Mouse (Mus musculus) hindbrain, embryonic 11.5 days (tissue): ENCODE data around the gene Prrc2a. TPM values are rescaled to one million over a fixed set of nuclear protein-coding genes. Genes with fewer than 3 reads are reported as not detected.
A peak's percentile ranks its signal among the peaks of the same experiment; 100 is the strongest.

Experiments
- ATAC-seq: fragments of 200-750 bp; cut with Nextera tagmentation; 2 replicates; pipeline ENCODE4 v1.8.0; 2017; ENCODE audit warnings: mild to moderate bottlenecking, moderate TSS enrichment, moderate library complexity; ENCODE audit not compliant: low FRiP score
- DNase-seq: peaks from one replicate; pipeline ENCODE4 v3.0.0-alpha.2; 2015; ENCODE audit warnings: low spot score
- H3K27ac ChIP-seq: fragments of 300-500 bp; sonication (generic); 2 replicates; pipeline ENCODE4 v1.5.1; 2014; ENCODE audit warnings: mild to moderate bottlenecking, low read depth, low read length
- H3K27me3 ChIP-seq: fragments of 300-500 bp; sonication (generic); 2 replicates; pipeline ENCODE4 v1.6.1; 2014; ENCODE audit warnings: mild to moderate bottlenecking, low read length, moderate library complexity, mixed read lengths; ENCODE audit not compliant: control insufficient read depth, insufficient read depth
- H3K36me3 ChIP-seq: fragments of 300-500 bp; sonication (generic); 2 replicates; pipeline ENCODE4 v1.6.1; 2014; ENCODE audit warnings: mild to moderate bottlenecking, low read length, moderate library complexity, mixed read lengths; ENCODE audit not compliant: control insufficient read depth, insufficient read depth
- H3K4me1 ChIP-seq: fragments of 300-500 bp; sonication (generic); replicated peaks from 2 replicates; pipeline ENCODE4 v1.6.1; 2014; ENCODE audit warnings: low read length, mixed read lengths; ENCODE audit not compliant: control insufficient read depth, insufficient read depth
- H3K4me2 ChIP-seq: fragments of 300-500 bp; sonication (generic); replicated peaks from 2 replicates; pipeline ENCODE4 v1.6.1; 2014; ENCODE audit warnings: mild to moderate bottlenecking, low read depth, low read length
- H3K4me3 ChIP-seq: fragments of 300-500 bp; sonication (generic); 2 replicates; pipeline ENCODE4 v1.5.1; 2014; ENCODE audit warnings: low read depth, low read length
- H3K9ac ChIP-seq: fragments of 300-500 bp; sonication (generic); 2 replicates; pipeline ENCODE4 v1.6.1; 2014; ENCODE audit warnings: low read depth, low read length
- H3K9me3 ChIP-seq: fragments of 300-500 bp; sonication (generic); 2 replicates; pipeline ENCODE4 v1.6.1; 2016; ENCODE audit warnings: low read length; ENCODE audit not compliant: control insufficient read depth
- WGBS: fragments of 180-500 bp; shearing (Covaris S2); extraction: QIAGEN DNeasy Blood & Tissue Kit; methylation state at CpG from one replicate; pipeline ENCODE4 v1.1.7; 2014; 5-methylcytosine and 5-hydroxymethylcytosine counted together
- polyA plus RNA-seq: library from polyadenylated mRNA; unstranded; fragments of >200 nt; fragmentation: Nextera tagmentation; extraction: Ambion mirVana; gene quantifications from 2 replicates; pipeline ENCODE4 v1.2.1, GENCODE M21; 2014

Gene Prrc2a
- polyA plus RNA-seq, 1 experiment from 2014 or later = 205 TPM

DNA sequence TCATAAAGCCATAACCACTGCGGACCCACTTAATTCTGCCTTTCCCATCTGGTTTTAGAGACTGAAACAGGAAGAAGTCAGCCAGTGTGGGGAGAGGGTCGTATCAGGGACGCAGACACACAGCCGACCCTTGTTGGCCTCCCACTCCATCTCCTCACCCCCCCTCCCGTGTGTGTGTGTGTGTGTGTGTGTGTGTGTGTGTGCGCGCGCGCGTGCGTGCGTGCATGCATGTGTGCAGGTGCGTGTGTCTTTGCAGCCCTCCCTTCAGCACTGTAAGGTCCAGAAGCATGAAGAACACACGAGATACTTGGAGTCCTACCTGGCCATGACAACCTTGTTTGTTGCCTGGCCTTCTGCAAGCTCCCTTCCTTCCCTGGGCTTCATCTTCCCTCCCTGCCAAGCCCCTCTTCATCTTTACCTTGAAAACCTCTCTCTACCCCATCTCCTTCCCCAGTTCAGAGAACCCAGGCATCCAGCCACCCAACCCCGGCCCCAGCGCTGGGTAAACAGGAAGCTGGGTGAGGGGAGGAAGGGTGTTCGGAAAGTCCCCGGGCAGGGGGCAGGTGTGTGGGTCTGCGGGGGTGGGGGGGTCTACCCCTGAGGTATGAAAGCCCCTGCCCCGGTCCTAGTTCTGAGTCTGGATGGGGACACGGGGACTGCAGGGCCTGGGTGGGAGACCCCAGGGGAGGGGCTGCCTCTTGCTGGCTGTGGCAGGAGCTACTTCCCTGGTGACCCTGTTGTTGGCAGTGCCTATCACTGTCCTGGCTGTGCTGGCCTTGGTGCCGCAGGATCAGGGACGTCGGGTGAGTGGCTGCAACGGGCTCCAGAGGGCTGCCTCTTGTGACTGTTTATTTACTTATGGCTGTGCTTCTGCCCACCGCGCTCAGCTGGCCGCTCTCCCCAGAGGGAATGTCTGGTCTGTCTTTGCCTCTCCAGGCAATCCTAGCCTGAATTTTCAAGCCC, 29.5 kb upstream of the Prrc2a start, which contains the start of gene Ltb:
Gene Ltb, plus strand, starts transcription at position 559 of the 963 bp plus-strand sequence.
- 58% methylated on average over 23 of the region's 28 CpGs for WGBS
- Histone ChIP-seq H3K36me3 (no peaks in the 10 kb centered on the region), H3K9ac (no peak within 1 kb of the TSS), H3K4me1 (peaks cover 2% of the 10 kb centered on the region; the same call in 1 of the 2 replicates), H3K27me3 (peaks cover 28% of the 10 kb centered on the region), H3K4me2 (peak within 1 kb of the TSS; percentile 59; the same call in 1 of the 2 replicates), H3K27ac (no peak within 1 kb of the TSS), H3K9me3 (no peaks in the 10 kb centered on the region), H3K4me3 (no peak within 1 kb of the TSS)
- DNase-seq (peak; percentile 11), ATAC-seq (no peak)

DNA sequence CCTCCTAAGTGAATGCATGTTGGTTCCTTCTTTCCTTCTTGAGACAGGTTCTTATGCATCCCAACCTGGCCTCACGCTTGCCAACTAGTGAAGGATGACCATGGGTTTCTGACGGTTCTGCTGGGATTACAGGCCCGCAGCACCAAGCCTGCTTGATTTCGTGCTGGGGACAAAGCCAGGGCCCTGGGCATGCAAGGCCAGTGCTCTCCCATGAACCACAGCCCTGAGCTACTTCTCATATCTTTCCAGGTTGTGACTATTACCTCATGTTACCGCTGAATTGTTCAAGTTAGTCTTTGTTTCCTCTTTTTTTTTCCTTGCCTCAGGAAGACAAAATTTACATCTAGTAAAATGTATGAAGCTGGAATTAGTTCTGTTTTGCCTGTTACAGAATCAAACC, 28.2 kb upstream of the Prrc2a start:
- DNase-seq = no peak
- Histone ChIP-seq H3K4me1 (peaks cover 2% of the 10 kb centered on the region; the same call in 1 of the 2 replicates), H3K9ac (no peak overlapping the region), H3K27ac (no peak overlapping the region), H3K4me3 (no peak overlapping the region), H3K4me2 (no peak overlapping the region), H3K36me3 (no peaks in the 10 kb centered on the region), H3K9me3 (no peaks in the 10 kb centered on the region), H3K27me3 (peaks cover 24% of the 10 kb centered on the region)
- no peak for ATAC-seq
- 85% methylated on average over 5 of the region's 5 CpGs for WGBS

DNA sequence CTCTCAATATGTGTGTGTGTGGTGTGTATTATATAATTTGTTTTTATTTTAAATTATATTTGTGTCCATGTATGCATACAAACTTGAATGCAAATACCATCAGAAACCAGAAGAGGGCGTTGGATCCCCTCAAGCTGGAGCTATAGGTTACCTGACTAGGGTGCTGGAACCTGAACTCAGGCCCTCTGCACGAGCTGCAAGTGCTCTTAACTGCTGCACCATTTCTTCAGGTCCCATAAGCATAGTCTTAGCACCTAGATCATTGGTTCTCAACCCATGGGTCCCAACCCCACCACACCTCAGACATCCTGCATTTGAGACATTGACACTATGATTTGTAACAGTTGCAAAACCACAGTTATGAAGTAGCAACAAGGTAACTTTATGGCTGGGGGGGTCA, 27.0 kb upstream of the Prrc2a start:
- Histone ChIP-seq H3K27me3 (peaks cover 24% of the 10 kb centered on the region), H3K4me3 (no peak overlapping the region), H3K36me3 (no peaks in the 10 kb centered on the region), H3K4me1 (peaks cover 2% of the 10 kb centered on the region; the same call in 1 of the 2 replicates), H3K27ac (no peak overlapping the region), H3K4me2 (no peak overlapping the region), H3K9me3 (no peaks in the 10 kb centered on the region), H3K9ac (no peak overlapping the region)
- DNase-seq (no peak), ATAC-seq (no peak)
- WGBS = 64% methylated on average over 2 of the region's 2 CpGs

DNA sequence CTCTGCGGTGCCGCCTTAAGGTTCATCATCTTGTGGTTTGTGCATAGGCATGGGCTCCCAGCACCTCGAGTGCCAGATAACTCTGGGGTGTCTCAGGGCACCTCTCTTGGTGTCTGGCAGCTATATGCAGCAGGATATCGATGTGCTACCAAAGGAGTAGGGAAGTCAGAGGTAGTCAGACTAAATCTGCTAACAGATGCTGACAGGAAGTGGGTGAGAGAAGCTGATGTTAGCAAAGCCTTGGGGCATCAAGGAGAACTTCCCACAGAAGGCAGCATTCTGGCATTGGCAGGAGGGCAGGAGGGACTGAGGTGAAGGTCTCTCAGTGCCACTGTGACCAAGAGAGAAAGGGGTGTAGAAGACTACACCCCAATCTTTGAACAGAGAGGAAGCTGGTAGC, 25.4 kb upstream of the Prrc2a start:
- whole genome bisulfite sequencing = 68% methylated on average over 4 of the region's 4 CpGs
- H3K27me3 ChIP-seq = peaks cover 9% of the 10 kb centered on the region
- H3K4me1 ChIP-seq = no peaks in the 10 kb centered on the region
- no peaks in the 10 kb centered on the region for H3K36me3 ChIP-seq
- no peaks in the 10 kb centered on the region for H3K9me3 ChIP-seq
- no peak overlapping the region for H3K4me3 ChIP-seq
- DNase-seq (no peak), ATAC-seq (no peak)
- H3K9ac ChIP-seq = no peak overlapping the region
- no peak overlapping the region for H3K27ac ChIP-seq
- no peak overlapping the region for H3K4me2 ChIP-seq

DNA sequence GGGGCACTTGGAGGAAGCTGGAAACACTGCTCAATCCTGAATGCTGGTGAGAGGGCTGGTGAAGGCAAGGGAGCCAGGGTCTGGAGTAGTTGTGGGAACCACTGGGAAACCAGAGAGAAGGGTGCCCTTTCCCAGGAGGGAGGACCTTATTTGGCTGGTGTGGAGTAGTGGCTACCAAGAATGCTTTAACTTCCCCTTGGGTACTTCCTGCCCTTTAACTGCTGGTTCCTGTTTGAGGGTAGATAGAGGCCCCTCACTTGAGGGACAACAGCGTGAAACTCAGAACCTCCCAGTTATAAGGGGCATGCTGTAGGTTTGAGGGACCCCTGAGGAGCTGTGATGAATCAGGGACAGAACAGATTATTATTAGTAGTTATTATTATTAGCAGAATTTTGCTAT, 24.5 kb upstream of the Prrc2a start:
- ATAC-seq (no peak), DNase-seq (no peak)
- Histone ChIP-seq H3K9ac (no peak overlapping the region), H3K27me3 (peaks cover 2% of the 10 kb centered on the region), H3K4me3 (no peak overlapping the region), H3K36me3 (no peaks in the 10 kb centered on the region), H3K4me1 (no peaks in the 10 kb centered on the region), H3K4me2 (no peak overlapping the region), H3K27ac (no peak overlapping the region), H3K9me3 (no peaks in the 10 kb centered on the region)
- 75% methylated on average over 1 of the region's 1 CpGs for WGBS

DNA sequence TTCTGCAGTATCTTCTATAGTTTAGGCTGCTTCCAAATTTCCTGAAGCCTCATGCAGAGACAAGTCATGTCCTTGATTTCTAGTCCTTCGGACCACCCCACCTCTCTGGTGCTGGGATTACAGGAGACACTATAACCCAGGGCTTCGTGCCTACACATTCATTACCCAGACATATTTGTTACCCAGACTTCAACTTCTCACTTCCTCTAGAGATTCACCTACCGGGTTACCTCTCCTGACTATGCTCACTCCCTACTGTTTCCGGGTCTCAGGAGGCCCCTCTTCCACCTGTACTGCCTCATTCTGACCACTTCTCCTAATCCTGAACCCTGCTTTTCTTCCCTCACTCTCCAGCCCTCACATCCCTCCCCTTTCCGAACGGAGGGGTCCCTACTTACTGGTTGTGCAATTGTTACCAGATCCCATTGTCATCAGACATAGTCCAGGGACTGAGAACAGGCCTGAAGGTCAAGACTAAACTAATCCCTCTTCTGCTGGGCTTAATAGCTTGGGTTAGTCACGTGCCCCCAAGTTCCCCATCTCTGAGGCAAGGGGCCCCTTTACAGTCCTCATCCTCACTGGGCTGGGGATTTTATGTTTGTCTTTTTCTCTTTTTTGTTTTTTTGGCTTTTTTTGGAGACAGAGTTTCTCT, 23.4 kb upstream of the Prrc2a start, which contains the start of gene Lst1:
Gene Lst1, minus strand, starts transcription at position 481 of the 652 bp plus-strand sequence.
- WGBS = 77% methylated on average over 7 of the region's 7 CpGs
- no peak for DNase-seq
- H3K27ac ChIP-seq = no peak within 1 kb of the TSS
- no peaks in the 10 kb centered on the region for H3K36me3 ChIP-seq
- no peaks in the 10 kb centered on the region for H3K4me1 ChIP-seq
- ATAC-seq = no peak
- no peak within 1 kb of the TSS for H3K4me2 ChIP-seq
- H3K9ac ChIP-seq = no peak within 1 kb of the TSS
- no peaks in the 10 kb centered on the region for H3K27me3 ChIP-seq
- H3K4me3 ChIP-seq = no peak within 1 kb of the TSS
- no peaks in the 10 kb centered on the region for H3K9me3 ChIP-seq

DNA sequence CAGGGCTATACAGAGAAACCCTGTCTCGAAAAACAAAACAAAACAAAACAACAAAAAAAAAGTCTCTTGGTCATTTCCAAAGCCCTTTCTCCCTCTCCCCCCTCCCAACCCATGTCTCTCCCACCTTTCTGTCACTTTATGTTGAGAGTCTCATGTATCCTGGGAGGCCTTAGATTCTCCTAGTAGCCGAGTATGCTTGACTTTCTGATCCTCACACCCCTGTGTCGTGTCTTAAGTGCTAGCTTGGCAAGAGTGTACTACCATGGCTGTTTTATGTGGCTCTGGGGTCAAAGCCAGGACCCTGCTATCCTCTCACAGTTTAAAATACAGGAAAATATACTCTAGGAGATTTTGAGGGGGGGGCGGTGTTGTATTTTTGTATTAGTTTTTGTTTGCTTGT, 22.6 kb upstream of the Prrc2a start:
- no peak for ATAC-seq
- no peak overlapping the region for H3K27ac ChIP-seq
- H3K4me2 ChIP-seq = no peak overlapping the region
- no peaks in the 10 kb centered on the region for H3K9me3 ChIP-seq
- no peak overlapping the region for H3K9ac ChIP-seq
- no peaks in the 10 kb centered on the region for H3K4me1 ChIP-seq
- no peaks in the 10 kb centered on the region for H3K27me3 ChIP-seq
- WGBS = 81% methylated on average over 4 of the region's 4 CpGs
- no peaks in the 10 kb centered on the region for H3K36me3 ChIP-seq
- no peak for DNase-seq
- no peak overlapping the region for H3K4me3 ChIP-seq

DNA sequence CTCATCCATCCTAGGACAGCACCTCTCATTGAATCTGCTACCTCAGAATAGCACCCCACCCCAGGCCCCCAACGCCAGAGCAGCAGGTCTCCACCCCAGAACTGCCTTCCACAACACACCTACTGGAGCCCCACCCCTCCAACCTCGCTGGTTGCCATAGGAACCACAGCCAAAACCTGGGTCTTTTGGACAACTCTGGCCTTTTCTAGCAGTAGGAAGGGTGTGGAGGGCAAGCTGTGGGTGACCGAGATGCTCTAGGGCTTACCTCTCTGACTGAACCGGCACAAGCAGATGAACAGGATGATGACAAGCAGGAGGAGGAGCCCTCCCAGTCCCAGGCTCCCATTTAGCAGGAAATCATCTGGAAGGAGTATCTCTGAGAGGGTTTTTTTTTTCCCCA, 22.0 kb upstream of the Prrc2a start:
- peak overlapping the region; percentile 28 for H3K4me2 ChIP-seq
- ATAC-seq (no peak), DNase-seq (peak; percentile 44)
- H3K9ac ChIP-seq = 0 out of 2 replicates have a peak overlapping the region, but pooled peaks have one; percentile 19
- 0% methylated on average over 4 of the region's 4 CpGs for WGBS
- no peaks in the 10 kb centered on the region for H3K4me1 ChIP-seq
- peak overlapping the region; percentile 25; the same call in 1 of the 2 replicates for H3K4me3 ChIP-seq
- no peaks in the 10 kb centered on the region for H3K27me3 ChIP-seq
- H3K27ac ChIP-seq = no peak overlapping the region
- no peaks in the 10 kb centered on the region for H3K36me3 ChIP-seq
- no peaks in the 10 kb centered on the region for H3K9me3 ChIP-seq
